Comparison of ENCODE assay signal across 8 mouse cellular contexts in the genomic region with DNA sequence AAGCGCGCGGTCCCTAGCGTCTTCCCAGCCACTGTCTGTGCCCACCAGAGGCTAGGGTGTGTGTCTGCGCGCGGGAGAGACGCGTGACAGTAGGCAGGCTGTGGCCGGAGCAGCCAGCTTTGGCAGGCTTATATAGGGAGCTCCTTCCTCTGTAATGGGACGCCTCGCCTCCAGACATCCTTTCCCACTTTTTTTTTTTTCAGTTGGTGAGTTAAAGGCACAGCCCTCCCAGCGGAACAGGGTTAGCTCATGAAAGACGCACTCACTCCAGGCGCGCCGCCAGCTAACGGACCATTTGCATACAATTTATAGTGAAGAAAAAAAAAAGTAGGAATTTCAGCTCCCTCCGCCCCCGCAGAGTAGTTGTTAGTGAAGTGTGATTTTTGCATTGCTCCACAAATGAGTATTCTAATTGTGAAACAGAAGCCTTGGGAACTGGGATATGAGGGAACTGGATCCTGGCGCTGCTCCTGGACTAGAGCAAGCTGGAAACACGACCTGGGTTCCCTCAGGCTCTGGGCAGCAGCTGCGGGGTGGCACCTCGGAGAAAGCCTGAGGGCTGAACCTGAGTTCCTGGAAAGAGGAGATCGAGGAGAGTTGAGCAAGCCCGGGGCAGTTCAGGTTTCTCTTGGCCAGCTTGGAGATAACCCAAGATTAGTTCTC. TPM values are rescaled to one million over a fixed set of nuclear protein-coding genes. Genes with fewer than 3 reads are reported as not detected.
DNase-seq lines count a peak whose midpoint lies in the region; ATAC-seq and TF ChIP-seq lines count a peak whose summit lies in the region.

A gene (minus strand): TSS at position 185 of the 663 bp plus-strand sequence.

- peak; percentile 56 for DNase-seq in ZHBTc4 (ENCODE audit: low read depth, low spot score)
- DNase-seq in embryo, embryonic 9.5 days (ENCODE audit: extremely low spot score), result peak; percentile 46
- DNase-seq in gastrocnemius, postnatal 25 days, result peak; percentile 77
- DNase-seq in left cerebral cortex, adult 2 months (ENCODE audit: extremely low spot score in 1 of 2, low spot score in 2 of 2), result peak; percentile 72 to 85
- peak; percentile 83 to 92 for DNase-seq in lung, postnatal 4 days

- peaks cover 5% of the 10 kb centered on the region for H3K27me3 ChIP-seq in intestine, embryonic 15.5 days (replicated peaks)
- H3K27me3 ChIP-seq in small intestine, adult 2 months (ENCODE audit: control insufficient read depth, insufficient read depth, low read length), result no peaks in the 10 kb centered on the region

- H3K4me1 ChIP-seq in intestine, embryonic 15.5 days (replicated peaks), result 0 out of 2 replicates have a peak, but pooled peaks cover 3% of the 10 kb centered on the region
- H3K4me1 ChIP-seq in small intestine, adult 2 months (ENCODE audit: control insufficient read depth, insufficient read depth, insufficient read length, low read length), result no peaks in the 10 kb centered on the region

- no peaks in the 10 kb centered on the region for H3K9me3 ChIP-seq in intestine, embryonic 15.5 days

- WGBS in intestine, embryonic 15.5 days, result under 1% methylated on average over 26 of the region's 26 CpGs
- WGBS in small intestine, adult 2 months, result 3% methylated on average over 26 of the region's 26 CpGs

- TF ChIP-seq CTCF in left cerebral cortex, adult 2 months (IDR thresholded peaks at IDR 0.05), result no peak
- TF ChIP-seq CTCF in small intestine, adult 2 months (IDR thresholded peaks at IDR 0.05; ENCODE audit: extremely low read depth, insufficient read length, insufficient replicate concordance, low read depth, low read length), result no peak

- no peak within 1 kb of the TSS for H3K27ac ChIP-seq in intestine, embryonic 15.5 days
- H3K27ac ChIP-seq in left cerebral cortex, adult 2 months, result no peak within 1 kb of the TSS
- H3K27ac ChIP-seq in small intestine, adult 2 months (ENCODE audit: insufficient read depth, low read depth, low read length), result peak within 1 kb of the TSS; percentile 72

- no peak within 1 kb of the TSS for H3K9ac ChIP-seq in intestine, embryonic 15.5 days

- TF ChIP-seq POLR2A in small intestine, adult 2 months (IDR thresholded peaks at IDR 0.05; ENCODE audit: low read depth, low read length), result peak; percentile 19; the same call in 1 of the 2 replicates

- H3K36me3 ChIP-seq in intestine, embryonic 15.5 days, result no peaks in the 10 kb centered on the region
- H3K36me3 ChIP-seq in small intestine, adult 2 months (ENCODE audit: control insufficient read depth, insufficient read depth, low read length), result no peaks in the 10 kb centered on the region

- intact Hi-C loops in left cerebral cortex, adult 2 months (cut with DNase I), result loop anchor here (5.0 kb wide), 1 partner anchor 235 kb away; no protein-coding TSS in a partner anchor

- peak within 1 kb of the TSS; percentile 34 for H3K4me3 ChIP-seq in intestine, embryonic 15.5 days (replicated peaks)
- H3K4me3 ChIP-seq in left cerebral cortex, adult 2 months, result peak within 1 kb of the TSS; percentile 30
- peak within 1 kb of the TSS; percentile 57 for H3K4me3 ChIP-seq in small intestine, adult 2 months (ENCODE audit: low read depth, low read length)

- peak within 1 kb of the TSS; percentile 69 for H3K4me2 ChIP-seq in intestine, embryonic 15.5 days (replicated peaks)

- peak; percentile 77 for ATAC-seq in intestine, embryonic 15.5 days
- ATAC-seq in megakaryocyte-erythroid progenitor cell, adult 5-6 weeks (replicated peaks; ENCODE audit: low FRiP score, low TSS enrichment, poor library complexity, severe bottlenecking), result no peak

RNA-seq across cellular contexts. Expression of the gene that starts here (rescaled TPM):
- 10 to 100 TPM in 1 of 2 experiments, 1 to 10 TPM in 1; 4.6 to 10.8 TPM for total RNA-seq in gastrocnemius, postnatal 25 days (2021)
- polyA plus RNA-seq in intestine, embryonic 15.5 days (2015; fragmentation: Nextera tagmentation; extraction: Ambion mirVana), result 7.5 and 9.2 TPM in 2 replicates
- 1 to 10 TPM; 2.8 to 3.4 TPM for total RNA-seq in left cerebral cortex, adult 2 months (2021)
- 12.1 and 20.1 TPM in 2 replicates for polyA plus RNA-seq in small intestine, adult 2 months (2012; rRNA removed)
- total RNA-seq in megakaryocyte-erythroid progenitor cell, adult 5-6 weeks (2014; fragmentation: Nextera tagmentation), result not detected in 2 replicates
- total RNA-seq in megakaryocyte-erythroid progenitor cell, adult 5-6 weeks (2017), result 0.08 TPM in 1 of 2 replicates, not detected in the other
